Mouse (Mus musculus): Measurements from ENCODE around the gene Qprt. TPM values are rescaled to one million over a fixed set of nuclear protein-coding genes. Genes with fewer than 3 reads are reported as not detected.

Gene Qprt
- under 1 TPM; 0.54 to 0.63 TPM for total RNA-seq (2021)
- long read RNA-seq, experiment 1, result 0 reads
- long read RNA-seq, experiment 2, result 0 reads

- no peak for DNase-seq (ENCODE audit: low spot score in 2 of 2)
Measured at GRCm38 (mm10) chr7:127121911-127122270, at the start of gene Qprt. Gene Qprt, minus strand, starts transcription at chr7:127122226.

DNA sequence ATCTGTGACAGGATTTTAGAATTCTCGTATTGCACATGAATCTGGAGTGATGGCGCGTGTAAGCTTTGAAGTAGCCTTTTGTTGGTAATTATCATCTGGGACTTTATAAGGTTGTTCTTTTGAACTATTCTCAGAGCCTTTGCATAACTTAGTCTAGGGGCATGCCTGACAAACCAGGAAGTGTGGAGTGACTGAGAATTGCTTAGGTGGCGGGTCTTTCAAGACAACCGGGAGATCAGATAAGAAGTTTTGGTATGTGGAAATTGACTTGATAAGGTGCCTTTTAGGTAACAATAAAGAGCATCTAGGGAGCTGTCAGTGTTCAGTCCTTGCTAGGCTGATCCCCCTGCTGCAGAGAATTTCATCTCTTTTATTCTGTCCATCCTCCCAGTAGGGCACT is 44.5 kb upstream of the Qprt start:
- DNase-seq (ENCODE audit: low spot score in 2 of 2), result no peak

GRCm38 (mm10) chr7:127165607-127166493 is 43.8 kb upstream of the Qprt start:
- DNase-seq (ENCODE audit: low spot score in 2 of 2), result no peak

- no peak for DNase-seq (ENCODE audit: low spot score in 2 of 2)
Measured at GRCm38 (mm10) chr7:127164002-127164401, 42.0 kb upstream of the Qprt start.

DNA sequence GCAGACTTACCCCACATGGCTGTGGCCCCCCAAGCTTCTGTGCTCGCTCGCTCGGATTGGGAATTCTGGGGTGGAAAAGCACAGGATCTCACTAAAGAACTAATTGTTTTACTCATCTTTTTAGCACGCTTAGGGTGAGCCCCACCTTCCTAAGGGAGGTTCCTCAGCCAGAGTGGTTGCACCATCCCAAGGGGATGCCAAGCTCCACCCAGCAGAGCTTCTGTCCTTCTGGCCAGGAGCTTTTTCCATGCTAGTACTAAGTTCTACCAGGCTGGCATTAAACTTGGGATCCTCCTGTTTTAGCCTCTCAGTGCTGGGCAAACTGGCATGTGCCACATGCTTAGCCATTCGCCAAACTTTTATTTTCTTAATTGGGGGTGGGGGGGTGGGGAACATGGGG is 40.5 kb upstream of the Qprt start:
- DNase-seq (ENCODE audit: low spot score in 2 of 2), result no peak

DNA sequence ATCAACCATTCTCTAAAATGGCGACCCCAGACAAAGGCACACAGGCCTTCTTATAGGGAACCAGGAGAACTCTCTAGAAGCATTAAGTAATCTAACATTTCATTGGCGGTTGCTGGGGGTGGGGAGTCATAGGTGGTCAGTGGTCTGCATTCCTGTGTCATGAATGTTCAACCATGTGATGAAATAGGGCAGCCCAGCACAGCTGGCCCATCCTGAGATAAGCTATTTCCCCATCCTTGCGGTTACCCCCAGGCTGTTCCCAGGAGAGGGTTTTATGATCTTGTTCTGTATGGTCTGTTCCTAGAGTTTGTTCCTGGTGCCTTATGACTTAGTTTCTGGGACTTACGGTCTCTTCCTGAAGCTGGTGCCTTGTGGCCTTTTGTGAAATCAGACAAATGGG is 35.5 kb upstream of the Qprt start:
- no peak for DNase-seq (ENCODE audit: low spot score in 2 of 2)

GRCm38 (mm10) chr7:127153477-127153876 is 31.5 kb upstream of the Qprt start:
- DNase-seq (ENCODE audit: low spot score in 2 of 2), result no peak

DNA sequence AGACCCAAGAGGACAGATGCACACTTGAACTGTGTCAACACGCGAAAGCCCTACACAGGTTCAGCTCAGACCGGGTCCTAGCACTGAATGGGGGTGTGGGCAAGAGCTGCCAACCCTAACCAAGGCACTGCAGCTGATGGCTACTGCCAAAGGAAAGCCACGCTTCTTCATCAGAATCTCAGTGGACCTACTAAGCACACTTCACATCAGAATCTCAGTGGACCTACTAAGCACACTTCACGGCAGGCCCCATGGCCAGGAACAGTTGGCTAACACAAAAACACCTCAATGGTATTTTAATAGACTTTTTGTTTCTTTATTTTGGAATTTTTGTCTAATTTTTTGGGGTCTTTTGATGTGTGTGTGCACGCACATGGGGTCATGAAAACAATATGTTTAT is 30.4 kb upstream of the Qprt start:
- DNase-seq (ENCODE audit: low spot score in 2 of 2), result no peak

- no peak for DNase-seq (ENCODE audit: low spot score in 2 of 2)
Measured at GRCm38 (mm10) chr7:127147901-127148300, 25.9 kb upstream of the Qprt start.

GRCm38 (mm10) chr7:127146267-127146603 is 24.2 kb upstream of the Qprt start:
- no peak for DNase-seq (ENCODE audit: low spot score in 2 of 2)

DNA sequence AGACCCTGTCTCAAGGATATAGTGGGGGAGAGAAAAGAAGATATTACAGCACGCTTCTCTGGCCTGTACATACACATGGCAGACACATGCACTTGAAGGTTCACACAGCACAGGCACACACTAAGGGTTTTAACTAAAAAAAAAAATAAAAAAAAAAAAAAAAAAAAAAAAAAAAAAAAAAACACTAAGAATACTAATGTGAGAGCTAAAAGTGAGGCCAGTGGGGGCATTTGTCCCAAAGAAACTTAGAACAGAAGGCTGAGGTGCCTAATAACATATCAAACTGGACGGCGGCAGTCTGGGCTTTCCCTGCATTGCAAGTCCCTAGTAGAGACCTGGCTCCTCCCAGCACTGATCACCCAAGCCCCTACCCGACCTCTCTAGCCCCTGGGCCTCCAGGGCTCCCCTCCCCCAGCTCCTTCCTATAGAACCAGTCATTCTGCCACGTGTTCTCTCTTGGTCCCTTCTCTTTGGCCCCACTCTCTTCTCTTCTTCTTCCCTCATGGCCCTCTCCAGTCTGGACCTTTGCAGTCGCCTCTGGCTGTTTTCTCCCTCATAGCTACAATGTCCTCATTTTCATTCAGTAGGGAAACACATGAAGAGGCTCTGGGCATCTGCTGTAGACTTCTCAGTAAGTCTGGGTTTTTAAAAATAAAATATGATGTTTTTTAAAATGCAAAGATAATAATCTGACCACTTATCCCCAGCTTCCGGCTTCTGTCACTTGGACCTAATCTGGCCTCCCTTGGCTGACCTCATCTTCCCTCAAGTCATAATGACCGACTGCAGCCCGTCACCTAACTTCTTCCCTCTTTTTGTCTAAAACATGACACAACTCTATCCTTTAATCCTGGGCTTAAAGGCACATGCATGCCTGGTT is 23.6 kb upstream of the Qprt start:
- no peak for DNase-seq (ENCODE audit: low spot score in 2 of 2)

DNA sequence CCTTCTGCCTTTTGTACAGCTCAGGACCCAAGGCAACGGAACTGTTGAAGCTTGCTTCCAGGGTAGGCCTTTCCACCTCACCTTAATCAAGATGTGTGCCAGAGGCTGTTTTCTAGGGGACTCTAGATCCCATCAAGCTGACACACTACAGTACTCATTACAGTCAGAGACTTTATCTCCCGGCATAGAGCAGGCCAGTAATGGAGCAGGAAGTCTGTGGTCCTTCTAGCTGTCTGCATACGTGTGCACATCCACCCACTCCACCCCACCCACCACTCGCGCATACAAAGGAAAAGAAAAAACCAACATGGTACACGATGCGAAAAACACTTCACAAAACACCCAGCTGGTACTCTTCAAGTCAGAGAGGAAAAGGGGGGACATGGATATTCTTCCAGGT is 22.4 kb upstream of the Qprt start:
- DNase-seq (ENCODE audit: low spot score in 2 of 2), result no peak

- DNase-seq (ENCODE audit: low spot score in 2 of 2), result no peak
Measured at GRCm38 (mm10) chr7:127142666-127143065, 20.6 kb upstream of the Qprt start.

DNA sequence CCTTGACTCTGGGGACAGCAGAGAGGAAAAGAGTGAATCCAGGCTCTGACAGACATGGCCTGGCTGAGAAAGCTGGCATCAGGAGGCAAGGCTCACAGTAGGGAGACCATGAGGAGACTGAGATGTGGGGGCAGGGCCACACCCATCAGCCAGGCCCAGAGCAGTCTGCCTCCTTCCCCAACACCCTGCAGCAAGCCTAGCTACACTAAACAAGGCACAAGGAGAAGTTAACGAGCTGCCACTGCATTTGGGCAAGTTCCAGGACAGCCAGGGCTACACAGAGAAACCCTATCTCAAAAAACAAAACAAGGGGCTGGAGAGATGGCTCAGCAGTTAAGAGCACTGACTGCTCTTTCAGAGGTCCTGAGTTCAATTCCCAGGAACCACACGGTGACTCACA is 20.2 kb upstream of the Qprt start:
- no peak for DNase-seq (ENCODE audit: low spot score in 2 of 2)

GRCm38 (mm10) chr7:127140623-127141404 is 18.8 kb upstream of the Qprt start:
- DNase-seq (ENCODE audit: low spot score in 2 of 2), result no peak

DNA sequence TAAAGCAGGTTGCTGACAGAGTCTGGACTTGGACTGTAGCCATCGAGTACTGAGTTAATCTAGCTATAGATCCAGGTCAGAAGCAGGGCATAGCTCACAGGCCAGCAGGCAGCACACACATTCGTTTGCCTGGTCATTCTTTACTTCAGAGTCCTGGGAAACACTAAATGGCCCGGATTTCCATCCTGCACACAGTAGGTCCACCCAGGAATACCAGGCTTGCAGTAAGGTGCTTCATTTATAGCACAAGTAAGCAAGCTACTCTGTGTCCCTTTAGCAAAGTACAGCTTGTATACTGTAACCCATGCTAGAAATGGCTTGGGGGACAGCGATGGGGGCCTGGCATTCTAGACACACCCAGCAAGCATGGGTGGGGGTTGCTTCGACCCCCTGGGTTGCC is 17.5 kb upstream of the Qprt start:
- no peak for DNase-seq (ENCODE audit: low spot score in 2 of 2)

GRCm38 (mm10) chr7:127139100-127139499 is 17.1 kb upstream of the Qprt start:
- DNase-seq (ENCODE audit: low spot score in 2 of 2), result no peak

- no peak for DNase-seq (ENCODE audit: low spot score in 2 of 2)
Measured at GRCm38 (mm10) chr7:127137262-127138017, 15.4 kb upstream of the Qprt start, which contains the start of gene Spn. Gene Spn, minus strand, starts transcription at chr7:127137823.

DNA sequence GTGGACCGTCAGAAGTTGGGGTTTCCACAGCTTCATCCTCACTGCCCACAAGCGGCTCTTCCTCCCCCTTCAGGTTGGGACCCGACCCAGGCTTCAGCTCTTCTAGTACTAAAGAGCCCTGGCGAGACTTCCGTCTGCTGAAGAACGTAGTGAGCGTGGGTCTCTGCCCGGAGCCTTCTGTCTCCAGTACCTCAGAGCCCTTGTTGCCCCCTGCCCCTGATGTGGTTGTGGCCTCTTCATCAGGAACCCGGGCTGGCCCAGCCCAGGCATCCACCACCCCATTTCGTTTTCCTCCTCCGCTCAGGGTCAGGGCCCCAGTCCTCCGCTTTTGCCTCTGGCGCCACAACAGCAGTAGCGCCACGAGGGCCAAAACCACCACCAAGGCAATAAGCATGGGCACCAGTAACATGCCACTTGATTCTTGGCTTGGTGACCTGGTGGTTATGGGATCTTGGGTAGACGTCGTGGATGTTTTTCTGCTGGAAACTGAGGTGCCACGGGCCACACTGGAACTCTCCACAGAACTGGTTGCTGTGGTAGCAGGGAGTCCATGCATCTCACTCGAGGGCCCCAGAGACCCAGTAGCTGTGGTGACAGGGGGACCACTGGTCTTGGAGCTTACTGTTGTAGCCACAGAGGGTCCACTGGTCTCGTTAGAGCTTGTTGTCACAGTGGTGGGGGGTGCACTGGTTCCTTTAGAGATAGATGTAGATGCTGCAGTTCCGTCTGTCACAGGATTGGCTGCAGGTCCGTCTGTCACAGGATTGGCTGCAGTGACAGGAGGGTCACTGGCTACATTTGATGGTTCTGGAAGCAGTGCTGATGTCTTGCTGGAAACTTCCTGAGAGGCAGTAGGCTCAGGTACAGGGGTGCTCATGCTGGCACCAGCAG is 14.4 kb upstream of the Qprt start:
- no peak for DNase-seq (ENCODE audit: low spot score in 2 of 2)
